Mouse (Mus musculus): Measurements from ENCODE around the gene Eif4e2. TPM values are rescaled to one million over a fixed set of nuclear protein-coding genes. Genes with fewer than 3 reads are reported as not detected.

Gene Eif4e2
- polyA plus RNA-seq (2011; ENCODE audit: insufficient read length, low read depth, missing spikeins) = 172 and 190 TPM in 2 replicates

GRCm38 (mm10) chr1:87213735-87214704, at the start of gene Eif4e2:
TSS of gene Eif4e2 (plus strand) at chr1:87213914.
- TF ChIP-seq CTCF (IDR thresholded peaks at IDR 0.05; ENCODE audit: borderline replicate concordance, insufficient read depth, low read length) = no peak
- TF ChIP-seq POLR2A (IDR thresholded peaks at IDR 0.05; ENCODE audit: low read depth, low read length) = peak; percentile 95
- Histone ChIP-seq H3K4me1 (ENCODE audit: control insufficient read depth, insufficient read depth, low read length) (peaks cover 3% of the 10 kb centered on the region), H3K27ac (ENCODE audit: insufficient read depth, low read length) (peak within 1 kb of the TSS; percentile 85), H3K4me3 (ENCODE audit: insufficient read depth, low read length) (peak within 1 kb of the TSS; percentile 86)

GRCm38 (mm10) chr1:87164164-87164795, 49.4 kb upstream of the Eif4e2 start:
- TF ChIP-seq CTCF (IDR thresholded peaks at IDR 0.05; ENCODE audit: borderline replicate concordance, insufficient read depth, low read length) = no peak
- no peak for TF ChIP-seq POLR2A (IDR thresholded peaks at IDR 0.05; ENCODE audit: low read depth, low read length)
- H3K4me3 ChIP-seq (ENCODE audit: insufficient read depth, low read length) = no peak overlapping the region
- no peak overlapping the region for H3K27ac ChIP-seq (ENCODE audit: insufficient read depth, low read length)
- H3K4me1 ChIP-seq (ENCODE audit: control insufficient read depth, insufficient read depth, low read length) = no peaks in the 10 kb centered on the region

- Histone ChIP-seq H3K27ac (ENCODE audit: insufficient read depth, low read length) (no peak overlapping the region), H3K4me1 (ENCODE audit: control insufficient read depth, insufficient read depth, low read length) (no peaks in the 10 kb centered on the region), H3K4me3 (ENCODE audit: insufficient read depth, low read length) (no peak overlapping the region)
- TF ChIP-seq CTCF (IDR thresholded peaks at IDR 0.05; ENCODE audit: borderline replicate concordance, insufficient read depth, low read length) (no peak), POLR2A (IDR thresholded peaks at IDR 0.05; ENCODE audit: low read depth, low read length) (no peak)
Observed at GRCm38 (mm10) chr1:87164796-87165184, 48.9 kb upstream of the Eif4e2 start.

- no peak for TF ChIP-seq CTCF (IDR thresholded peaks at IDR 0.05; ENCODE audit: borderline replicate concordance, insufficient read depth, low read length)
- TF ChIP-seq POLR2A (IDR thresholded peaks at IDR 0.05; ENCODE audit: low read depth, low read length) = no peak
- no peak overlapping the region for H3K4me3 ChIP-seq (ENCODE audit: insufficient read depth, low read length)
- H3K4me1 ChIP-seq (ENCODE audit: control insufficient read depth, insufficient read depth, low read length) = peaks cover under 1% of the 10 kb centered on the region; the same call in 1 of the 2 replicates
- no peak overlapping the region for H3K27ac ChIP-seq (ENCODE audit: insufficient read depth, low read length)
Observed at GRCm38 (mm10) chr1:87170458-87170857, 43.3 kb upstream of the Eif4e2 start.

GRCm38 (mm10) chr1:87171312-87171711, 42.4 kb upstream of the Eif4e2 start:
- Histone ChIP-seq H3K4me1 (ENCODE audit: control insufficient read depth, insufficient read depth, low read length) (peaks cover 3% of the 10 kb centered on the region; the same call in 1 of the 2 replicates), H3K27ac (ENCODE audit: insufficient read depth, low read length) (no peak overlapping the region), H3K4me3 (ENCODE audit: insufficient read depth, low read length) (no peak overlapping the region)
- TF ChIP-seq CTCF (IDR thresholded peaks at IDR 0.05; ENCODE audit: borderline replicate concordance, insufficient read depth, low read length) = no peak
- no peak for TF ChIP-seq POLR2A (IDR thresholded peaks at IDR 0.05; ENCODE audit: low read depth, low read length)

GRCm38 (mm10) chr1:87172316-87172715, 41.4 kb upstream of the Eif4e2 start:
- Histone ChIP-seq H3K4me3 (ENCODE audit: insufficient read depth, low read length) (no peak overlapping the region), H3K27ac (ENCODE audit: insufficient read depth, low read length) (no peak overlapping the region), H3K4me1 (ENCODE audit: control insufficient read depth, insufficient read depth, low read length) (peaks cover 3% of the 10 kb centered on the region; the same call in 1 of the 2 replicates)
- TF ChIP-seq CTCF (IDR thresholded peaks at IDR 0.05; ENCODE audit: borderline replicate concordance, insufficient read depth, low read length) = no peak
- no peak for TF ChIP-seq POLR2A (IDR thresholded peaks at IDR 0.05; ENCODE audit: low read depth, low read length)

- H3K4me1 ChIP-seq (ENCODE audit: control insufficient read depth, insufficient read depth, low read length) = peaks cover 3% of the 10 kb centered on the region; the same call in 1 of the 2 replicates
- no peak overlapping the region for H3K4me3 ChIP-seq (ENCODE audit: insufficient read depth, low read length)
- H3K27ac ChIP-seq (ENCODE audit: insufficient read depth, low read length) = no peak overlapping the region
- no peak; the same call in 1 of the 2 replicates for TF ChIP-seq CTCF (IDR thresholded peaks at IDR 0.05; ENCODE audit: borderline replicate concordance, insufficient read depth, low read length)
- no peak for TF ChIP-seq POLR2A (IDR thresholded peaks at IDR 0.05; ENCODE audit: low read depth, low read length)
Observed at GRCm38 (mm10) chr1:87174006-87174955, 39.4 kb upstream of the Eif4e2 start.

- Histone ChIP-seq H3K27ac (ENCODE audit: insufficient read depth, low read length) (no peak overlapping the region), H3K4me1 (ENCODE audit: control insufficient read depth, insufficient read depth, low read length) (peaks cover 10% of the 10 kb centered on the region), H3K4me3 (ENCODE audit: insufficient read depth, low read length) (no peak overlapping the region)
- TF ChIP-seq CTCF (IDR thresholded peaks at IDR 0.05; ENCODE audit: borderline replicate concordance, insufficient read depth, low read length) (peak; percentile 25; the same call in 1 of the 2 replicates), POLR2A (IDR thresholded peaks at IDR 0.05; ENCODE audit: low read depth, low read length) (no peak)
Observed at GRCm38 (mm10) chr1:87175852-87176292, 37.8 kb upstream of the Eif4e2 start.

- Histone ChIP-seq H3K4me1 (ENCODE audit: control insufficient read depth, insufficient read depth, low read length) (peaks cover 13% of the 10 kb centered on the region), H3K27ac (ENCODE audit: insufficient read depth, low read length) (peak overlapping the region; percentile 96), H3K4me3 (ENCODE audit: insufficient read depth, low read length) (no peak overlapping the region)
- peak; percentile 35; the same call in 1 of the 2 replicates for TF ChIP-seq POLR2A (IDR thresholded peaks at IDR 0.05; ENCODE audit: low read depth, low read length)
- no peak for TF ChIP-seq CTCF (IDR thresholded peaks at IDR 0.05; ENCODE audit: borderline replicate concordance, insufficient read depth, low read length)
Observed at GRCm38 (mm10) chr1:87180896-87181295, 32.8 kb upstream of the Eif4e2 start.

All from embryonic fibroblast, embryonic 13.5 days (primary cell).